Mouse (Mus musculus): Measurements from ENCODE around the gene Gm3182. TPM values are rescaled to one million over a fixed set of nuclear protein-coding genes. Genes with fewer than 3 reads are reported as not detected.
"Not testable (repeated sequence)": the region's sequence is repeated elsewhere in the genome, so short reads cannot be mapped to it uniquely, and the experiment has no call there.

Gm3182 gene
- not detected in 2 replicates for polyA plus RNA-seq (2015; fragmentation: Nextera tagmentation; extraction: Ambion mirVana)

DNA sequence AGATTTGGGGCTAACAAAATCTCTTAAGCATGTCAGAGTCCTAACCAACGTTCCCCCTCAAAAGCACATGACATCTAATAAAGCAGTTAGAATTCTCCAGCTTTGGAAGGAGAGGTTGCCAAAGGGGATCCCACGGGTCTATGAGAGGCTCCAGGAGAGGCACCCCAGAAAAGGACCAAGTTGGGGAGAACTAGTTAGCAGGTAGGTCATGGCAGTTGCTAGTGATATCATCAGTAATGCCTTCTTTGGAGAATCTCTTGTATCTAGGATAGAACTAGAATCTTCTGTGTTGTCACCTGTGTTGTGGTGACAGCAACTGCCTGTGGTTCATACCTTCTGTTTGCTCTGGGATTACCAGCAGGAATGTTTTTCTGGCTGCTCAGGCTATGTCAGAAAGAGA, at the start of gene Gm3182:
Gene Gm3182 (plus strand): TSS at position 301 of the 400 bp plus-strand sequence.
- not testable (repeated sequence) for H3K4me3 ChIP-seq; H3K9ac ChIP-seq; H3K4me2 ChIP-seq; H3K4me1 ChIP-seq; H3K27ac ChIP-seq; H3K27me3 ChIP-seq; ATAC-seq (ENCODE audit: borderline replicate concordance, extremely low read depth, low FRiP score, low TSS enrichment); H3K9me3 ChIP-seq; H3K36me3 ChIP-seq
- WGBS = 100% methylated on average over 1 of the region's 2 CpGs

GRCm38 (mm10) chr14:4499425-4499824, 17.9 kb downstream of the Gm3182 start:
- WGBS = 5% methylated on average over 17 of the region's 25 CpGs
- H3K4me3 ChIP-seq = peak overlapping the region; percentile 17; the same call in 1 of the 2 replicates
- not testable (repeated sequence) for ATAC-seq (ENCODE audit: borderline replicate concordance, extremely low read depth, low FRiP score, low TSS enrichment)

More at GRCm38 (mm10) chr14:4499425-4499824, 17.9 kb downstream of the Gm3182 start:
- not testable (repeated sequence) for H3K27ac ChIP-seq, H3K9me3 ChIP-seq, H3K36me3 ChIP-seq, H3K9ac ChIP-seq, H3K4me1 ChIP-seq, H3K27me3 ChIP-seq
- H3K4me2 ChIP-seq = peak overlapping the region; percentile 47

Other genes starting within 250 kb of the Gm3182 start
- not detected in 2 replicates for gene Gm3138, start 232.1 kb upstream of the Gm3182 start, polyA plus RNA-seq (2015; fragmentation: Nextera tagmentation; extraction: Ambion mirVana)
- gene Gm3149, start 164.5 kb upstream of the Gm3182 start, polyA plus RNA-seq (2015; fragmentation: Nextera tagmentation; extraction: Ambion mirVana) = not detected in 2 replicates
- gene 2610042L04Rik, start 147.0 kb upstream of the Gm3182 start, polyA plus RNA-seq (2015; fragmentation: Nextera tagmentation; extraction: Ambion mirVana) = 0.31 and 0.37 TPM in 2 replicates
- gene Gm3159, start 84.2 kb upstream of the Gm3182 start, polyA plus RNA-seq (2015; fragmentation: Nextera tagmentation; extraction: Ambion mirVana) = not detected in 2 replicates
- 0.53 and 0.61 TPM in 2 replicates for gene Gm3164, start 66.3 kb upstream of the Gm3182 start, polyA plus RNA-seq (2015; fragmentation: Nextera tagmentation; extraction: Ambion mirVana)
- gene Gm3173, start 50.8 kb upstream of the Gm3182 start, polyA plus RNA-seq (2015; fragmentation: Nextera tagmentation; extraction: Ambion mirVana) = 0.37 TPM in 1 of 2 replicates, not detected in the other
- gene Gm3047, start 73.7 kb downstream of the Gm3182 start, polyA plus RNA-seq (2015; fragmentation: Nextera tagmentation; extraction: Ambion mirVana) = not detected in 2 replicates
- not detected in 2 replicates for gene Gm8159, start 150.6 kb downstream of the Gm3182 start, polyA plus RNA-seq (2015; fragmentation: Nextera tagmentation; extraction: Ambion mirVana)
- gene Gm3239, start 182.4 kb downstream of the Gm3182 start, polyA plus RNA-seq (2015; fragmentation: Nextera tagmentation; extraction: Ambion mirVana) = not detected in 2 replicates
- gene Gm7876, start 227.5 kb downstream of the Gm3182 start, polyA plus RNA-seq (2015; fragmentation: Nextera tagmentation; extraction: Ambion mirVana) = not detected in 2 replicates
- 0.07 and 0.24 TPM in 2 replicates for gene Gm3252, start 245.0 kb downstream of the Gm3182 start, polyA plus RNA-seq (2015; fragmentation: Nextera tagmentation; extraction: Ambion mirVana)

All from lung, embryonic 15.5 days (tissue).